Mouse (Mus musculus) lung, postnatal 0 days (tissue): Measurements from ENCODE around the gene Rab11fip4.

Experiments used
- CTCF ChIP-seq: IDR thresholded peaks from 2 replicates; pipeline ENCODE4 v1.5.1; 2016; ENCODE audit warnings: antibody characterized with exemption, mild to moderate bottlenecking
- EP300 ChIP-seq: IDR thresholded peaks from 2 replicates; pipeline ENCODE4 v1.6.1; 2016; ENCODE audit warnings: antibody characterized with exemption, mild to moderate bottlenecking, control low read depth

- TF ChIP-seq CTCF (no peak), EP300 (no peak)
Observed at GRCm38 (mm10) chr11:79678363-79679153, 87.5 kb downstream of the Rab11fip4 start.
